Mouse (Mus musculus) thymus, postnatal 25 days (tissue): Measurements from ENCODE around the gene Vax1.

Experiments used
- DNase-seq: peaks from one replicate; pipeline ENCODE4 v3.0.0; 2022

Gene Vax1

DNA sequence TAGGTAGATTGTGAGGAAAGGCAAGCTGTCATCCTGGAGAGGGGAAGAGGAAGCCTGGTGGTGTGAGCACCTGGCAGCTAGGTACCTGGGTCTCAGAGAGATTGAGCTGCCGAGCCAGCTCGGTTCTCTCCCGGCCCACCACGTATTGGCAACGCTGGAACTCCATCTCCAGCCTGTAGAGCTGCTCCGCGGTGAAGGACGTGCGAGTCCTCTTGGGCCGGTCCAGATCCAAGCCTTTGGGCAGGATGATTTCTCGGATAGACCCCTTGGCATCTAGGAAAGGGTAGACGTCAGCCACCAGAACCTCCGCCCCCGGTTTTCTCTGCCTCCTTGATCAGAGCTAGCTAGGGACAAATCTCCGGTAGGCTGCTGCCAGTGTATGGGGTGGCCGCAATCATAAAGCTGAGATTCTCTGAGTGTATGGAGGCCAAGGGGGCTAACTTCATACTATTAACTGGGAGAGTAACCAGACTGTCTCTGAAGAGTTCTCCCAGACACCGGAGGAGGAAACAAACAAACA is 1.4 kb downstream of the Vax1 start:
- DNase-seq: no peak

DNA sequence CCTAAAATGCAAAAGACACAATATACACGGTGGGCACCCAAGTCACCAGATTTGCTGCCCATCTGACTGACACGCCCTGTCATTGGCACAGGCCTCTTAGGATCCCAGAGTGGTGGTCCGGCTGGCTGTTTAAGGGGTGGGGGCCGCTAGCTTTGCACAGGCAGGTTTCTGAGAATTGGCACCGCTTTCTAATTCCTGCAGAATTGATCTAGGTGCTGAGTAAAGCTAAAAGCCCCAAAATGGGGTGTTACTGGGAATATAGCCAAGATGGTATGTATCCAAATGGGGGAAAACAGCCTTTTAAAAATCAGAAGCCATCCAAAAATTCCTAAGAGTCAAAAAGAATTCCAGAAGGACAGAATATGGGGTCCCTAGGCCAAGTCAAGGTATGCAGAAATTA is 2.0 kb downstream of the Vax1 start:
- DNase-seq: no peak

DNA sequence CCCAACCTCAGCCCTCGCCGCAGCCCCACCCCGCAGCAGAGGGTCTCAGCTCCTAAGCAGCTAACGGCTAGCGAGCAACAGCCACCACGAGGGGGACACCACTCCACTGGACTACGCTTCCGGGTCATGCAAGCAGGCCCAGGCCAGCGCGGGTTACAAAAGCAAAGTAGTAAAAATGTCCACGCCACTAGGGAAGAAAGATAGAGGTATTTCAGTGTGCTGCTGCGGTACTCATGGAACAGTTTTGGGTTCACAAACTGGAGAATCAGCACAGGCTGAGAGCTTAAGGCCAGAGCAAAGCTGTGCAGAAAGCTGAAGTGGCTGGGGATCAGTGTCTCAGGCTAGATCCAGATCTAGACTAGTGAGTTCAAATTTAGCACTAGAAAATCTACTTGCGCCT is 3.0 kb downstream of the Vax1 start:
- no peak for DNase-seq

DNA sequence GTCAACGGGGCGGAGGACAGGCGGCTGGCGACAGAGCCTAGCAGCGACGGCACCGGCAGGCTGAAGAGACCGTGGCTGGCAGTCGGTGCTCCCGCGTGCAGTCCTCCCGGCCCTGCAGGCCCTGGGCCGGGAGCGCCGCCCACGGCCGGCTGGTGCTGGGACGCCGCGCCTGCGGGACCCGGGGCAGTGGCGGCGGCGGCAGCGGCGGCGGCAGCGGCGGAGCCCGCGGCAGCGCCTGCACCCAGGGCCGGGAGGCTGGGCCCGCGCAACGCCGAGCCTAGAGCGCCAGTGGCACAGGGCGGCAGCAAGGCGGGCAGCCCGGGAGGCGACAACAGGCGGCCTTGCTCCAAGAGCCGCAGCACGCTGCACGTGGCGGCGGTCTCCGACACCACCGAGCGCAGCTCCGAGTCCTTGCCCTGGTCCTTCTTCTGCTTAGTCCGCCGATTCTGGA is 3.5 kb downstream of the Vax1 start:
- no peak for DNase-seq

DNA sequence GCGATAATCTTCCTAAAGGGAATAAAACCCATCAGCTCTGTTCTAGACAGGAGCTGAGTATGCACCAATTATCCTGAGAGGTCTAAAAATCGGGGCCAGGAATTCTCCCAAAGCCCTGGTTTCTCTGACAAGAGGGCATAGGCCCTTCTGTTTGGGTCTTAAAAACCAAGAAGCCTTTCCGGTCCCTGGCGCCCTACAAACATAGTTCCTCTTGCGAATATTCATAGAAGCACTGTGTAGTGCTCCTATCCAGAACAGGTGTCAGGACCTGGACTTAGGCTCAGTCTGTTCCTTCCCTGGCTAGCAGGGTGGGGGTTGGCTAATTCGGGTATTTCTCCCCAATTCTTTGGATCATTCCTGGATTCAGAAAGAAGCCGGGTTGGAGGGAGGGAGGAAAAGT is 4.3 kb downstream of the Vax1 start:
- no peak for DNase-seq

DNA sequence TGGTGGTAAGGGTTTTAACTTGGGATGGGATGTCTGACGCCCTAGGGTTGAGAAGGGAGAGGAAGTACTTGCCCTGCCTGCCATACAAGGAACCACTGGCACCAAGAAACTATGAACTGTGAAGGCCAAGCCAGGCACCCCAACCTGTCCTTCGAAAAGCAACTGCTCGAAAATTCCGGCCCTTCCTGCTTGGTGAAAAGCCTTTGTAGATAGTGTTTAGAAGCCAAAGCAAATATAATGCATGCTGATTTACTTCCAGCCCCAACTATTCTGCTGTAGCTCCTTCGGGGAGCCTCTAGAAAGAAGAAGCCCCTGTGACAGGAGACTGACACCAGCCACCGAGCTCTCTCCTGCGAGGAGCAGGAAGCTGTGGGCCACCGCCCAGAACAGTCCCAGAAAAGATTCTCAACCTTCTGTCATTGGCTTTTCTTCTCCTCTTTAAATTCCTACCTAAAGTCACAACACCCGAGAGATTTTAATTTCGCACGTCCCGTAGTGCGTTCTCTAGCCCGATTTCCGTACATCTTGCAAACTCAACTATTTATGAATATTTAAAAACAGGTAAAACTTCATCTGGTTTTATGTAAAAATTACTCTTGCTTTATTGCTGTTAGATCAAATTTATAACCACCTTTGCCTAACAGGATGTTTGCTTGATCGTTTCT is 4.8 kb downstream of the Vax1 start:
- no peak for DNase-seq

DNA sequence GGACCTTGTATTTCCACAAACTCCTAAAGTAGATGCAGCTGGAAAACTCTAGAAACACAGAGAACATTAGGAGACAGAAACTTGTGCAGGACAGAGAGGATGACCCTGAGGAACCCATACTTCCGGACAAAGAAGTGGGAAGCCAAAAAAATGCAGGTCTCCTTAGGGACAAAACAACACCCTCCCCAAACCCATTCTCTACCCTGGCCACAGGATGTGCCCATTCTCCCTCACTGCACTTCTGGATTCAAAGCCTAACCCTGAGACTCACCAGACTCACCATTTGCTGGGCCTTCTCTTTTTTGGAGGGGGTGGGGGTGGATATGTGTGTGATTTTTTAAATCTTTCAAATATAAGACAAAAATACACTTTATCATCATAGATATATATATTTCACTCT is 5.7 kb downstream of the Vax1 start:
- no peak for DNase-seq

DNA sequence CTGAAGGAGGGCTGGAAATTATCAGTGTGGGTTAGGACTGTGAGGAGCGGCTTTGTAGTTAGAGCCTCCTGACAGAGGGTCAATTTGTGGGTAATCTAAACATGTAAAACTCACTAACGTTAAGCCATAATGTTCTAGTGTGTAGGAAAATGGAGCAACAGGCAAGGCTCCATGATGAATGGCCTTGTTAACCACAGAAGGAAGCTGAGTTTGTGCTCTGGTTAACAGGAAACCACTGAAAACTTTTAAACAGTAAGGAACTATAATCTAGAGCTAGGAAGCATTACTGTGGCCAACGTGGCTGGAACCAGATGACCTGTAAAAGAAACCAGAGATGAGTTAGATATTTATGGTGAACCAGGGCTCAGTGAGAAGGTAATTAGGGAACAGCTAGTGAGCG is 13.2 kb downstream of the Vax1 start:
- no peak for DNase-seq

DNA sequence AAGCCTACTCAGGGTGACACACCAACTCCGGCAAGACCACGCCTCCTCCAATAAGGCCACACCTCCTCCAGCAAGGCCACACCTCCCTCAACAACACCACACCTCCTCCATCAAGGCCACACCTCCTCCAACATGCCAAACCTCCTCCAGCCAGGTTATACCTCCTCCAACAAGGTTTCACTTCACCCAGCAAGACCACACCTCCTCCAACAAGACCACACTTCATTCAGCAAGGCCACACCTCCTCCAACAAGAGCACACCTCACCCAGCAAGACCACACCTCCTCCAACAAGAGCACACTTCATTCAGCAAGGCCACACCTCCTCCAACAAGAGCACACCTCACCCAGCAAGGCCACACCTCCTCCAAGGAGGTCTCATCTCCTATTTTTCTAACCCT is 15.7 kb downstream of the Vax1 start:
- no peak for DNase-seq

DNA sequence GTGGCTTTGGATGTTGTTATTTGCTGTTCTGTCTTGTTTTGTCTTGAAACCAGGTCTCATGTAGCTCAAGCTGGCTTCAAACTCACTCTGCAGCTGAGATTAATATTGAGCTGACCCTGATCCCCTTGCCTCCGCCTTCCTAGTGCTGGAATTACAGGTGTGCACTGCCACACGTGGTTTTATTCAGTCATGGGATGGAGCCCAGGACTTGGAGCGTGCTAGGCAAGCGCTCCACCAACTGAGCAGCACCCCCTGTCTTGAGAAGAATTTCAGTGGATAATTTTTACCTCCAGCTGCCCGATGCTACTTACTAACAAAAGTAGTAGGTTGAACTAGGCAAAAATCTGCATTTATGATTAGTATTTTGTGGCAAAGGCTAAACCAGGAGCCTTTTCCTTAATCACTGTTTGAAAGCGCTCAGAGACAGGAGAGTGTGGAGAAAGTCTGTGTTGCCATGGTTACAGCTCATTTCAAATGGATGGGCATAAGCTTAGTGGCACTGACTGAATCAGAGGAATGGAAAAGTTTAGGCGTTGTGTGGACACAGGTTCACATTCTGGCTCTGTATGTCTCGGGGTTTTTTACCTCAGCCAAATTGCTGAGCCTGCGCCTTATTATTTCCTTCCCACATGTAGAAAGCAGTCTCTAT is 24.2 kb downstream of the Vax1 start:
- no peak for DNase-seq

DNA sequence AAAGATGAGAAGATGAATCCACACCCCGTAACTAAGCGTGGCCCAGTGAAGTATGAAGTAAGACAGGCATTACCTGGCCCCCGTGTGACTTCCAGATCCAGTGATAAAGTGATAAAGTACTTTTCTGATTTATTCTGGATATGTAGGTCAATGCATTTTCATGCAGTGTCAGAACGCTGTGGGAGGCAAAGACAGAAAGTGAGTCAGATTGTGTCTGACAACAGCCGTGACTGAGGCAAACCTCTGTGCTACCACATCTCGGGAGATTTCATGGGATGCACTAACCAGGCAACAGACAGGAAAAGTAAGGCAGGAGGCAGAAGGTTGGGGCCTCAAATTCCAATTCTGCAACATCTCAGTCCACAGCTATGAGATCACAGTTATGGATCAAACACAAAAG is 24.8 kb downstream of the Vax1 start:
- no peak for DNase-seq

DNA sequence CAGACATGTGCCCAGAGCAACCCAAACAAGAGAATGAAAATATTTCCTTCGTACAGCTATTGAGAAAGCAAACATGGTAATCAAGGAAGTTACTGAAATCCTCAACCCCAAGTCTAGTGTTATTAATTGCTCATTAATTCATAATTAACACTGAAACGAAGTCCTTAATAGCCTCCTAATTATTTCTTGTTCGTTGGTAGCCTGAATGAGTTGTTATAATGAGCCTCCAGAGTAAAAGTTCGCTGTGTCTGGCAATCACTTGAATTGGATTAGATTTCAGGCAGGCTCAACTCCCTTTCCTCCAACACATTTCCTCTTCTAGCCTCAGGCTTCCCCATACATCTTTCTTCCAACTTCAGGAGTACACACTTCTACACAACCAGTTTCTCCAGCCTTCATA is 27.6 kb downstream of the Vax1 start:
- no peak for DNase-seq

DNA sequence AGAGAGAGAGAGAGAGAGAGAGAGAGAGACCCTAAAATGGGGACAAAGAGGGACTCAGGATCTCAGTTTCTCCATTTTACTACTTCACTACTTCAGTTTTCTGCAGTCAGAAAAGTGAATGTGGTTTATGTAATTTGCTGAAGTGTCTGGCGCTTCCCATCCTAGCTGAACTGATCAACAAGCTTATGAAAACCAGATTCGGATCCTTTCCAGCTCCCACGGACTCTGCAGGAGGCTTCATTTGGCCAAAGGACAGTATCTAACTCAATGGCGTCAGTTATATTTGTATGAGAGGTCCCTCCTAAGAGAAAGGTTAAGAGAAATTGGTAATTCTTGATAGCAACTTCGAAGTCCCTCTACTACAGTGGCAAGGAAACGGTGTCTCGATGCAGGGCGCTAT is 34.5 kb downstream of the Vax1 start:
- no peak for DNase-seq

DNA sequence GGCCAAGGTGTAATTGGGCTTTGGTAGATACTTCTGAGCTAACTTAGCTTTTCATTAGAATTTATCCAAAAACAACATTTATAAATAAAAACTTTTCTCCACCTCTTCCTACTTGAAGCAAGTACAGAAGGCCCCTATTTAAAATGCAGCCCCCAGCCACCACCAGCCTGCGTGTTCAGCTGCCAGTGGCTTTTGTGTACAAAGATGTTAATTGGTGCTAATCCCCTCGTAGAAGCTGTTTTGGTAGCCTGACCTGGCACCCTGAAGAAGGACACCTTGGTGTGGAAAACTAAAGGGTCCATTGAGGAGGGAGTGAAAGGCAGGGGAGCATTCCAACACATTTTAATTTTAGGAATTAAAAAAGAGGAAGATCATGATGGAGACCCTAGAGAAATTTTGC is 34.9 kb downstream of the Vax1 start:
- DNase-seq: no peak

DNA sequence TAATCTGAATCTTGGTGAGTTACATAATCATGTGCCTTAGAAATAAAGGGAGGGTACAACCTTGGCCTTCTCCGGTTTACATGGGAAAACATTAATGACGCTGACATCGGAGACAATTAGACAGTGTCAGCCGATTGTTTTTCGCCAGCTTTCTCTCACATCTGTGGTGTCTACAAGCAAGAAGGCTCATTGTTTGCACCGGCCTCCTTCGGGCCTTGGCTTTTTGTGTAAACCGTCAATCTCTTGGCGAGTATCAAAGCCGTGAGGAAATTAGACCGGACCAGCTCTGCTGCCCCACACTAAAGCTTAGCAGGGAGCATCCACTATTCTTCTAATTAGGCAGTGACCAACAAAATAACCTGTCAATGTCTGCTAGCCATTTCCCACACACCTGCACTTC is 36.7 kb downstream of the Vax1 start:
- no peak for DNase-seq

DNA sequence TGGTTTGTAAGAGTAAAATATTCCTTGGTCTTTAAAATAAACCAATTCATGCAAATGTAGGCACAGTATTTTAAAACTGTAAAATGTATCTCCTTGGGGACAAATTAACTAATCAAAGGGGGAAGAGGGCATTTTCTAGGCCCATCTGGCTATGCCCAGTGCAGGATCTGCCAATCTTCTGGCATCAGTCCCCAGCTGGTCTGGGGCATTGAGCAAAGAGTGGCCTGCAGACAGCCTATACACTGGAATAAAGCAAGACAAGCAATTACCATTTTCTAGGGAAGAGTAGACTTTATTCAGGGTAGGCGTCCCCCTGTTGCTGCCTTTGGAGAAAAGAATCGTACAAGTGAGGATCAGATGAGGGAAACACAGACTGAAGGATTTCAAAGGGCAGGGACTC is 40.2 kb downstream of the Vax1 start:
- DNase-seq: no peak

DNA sequence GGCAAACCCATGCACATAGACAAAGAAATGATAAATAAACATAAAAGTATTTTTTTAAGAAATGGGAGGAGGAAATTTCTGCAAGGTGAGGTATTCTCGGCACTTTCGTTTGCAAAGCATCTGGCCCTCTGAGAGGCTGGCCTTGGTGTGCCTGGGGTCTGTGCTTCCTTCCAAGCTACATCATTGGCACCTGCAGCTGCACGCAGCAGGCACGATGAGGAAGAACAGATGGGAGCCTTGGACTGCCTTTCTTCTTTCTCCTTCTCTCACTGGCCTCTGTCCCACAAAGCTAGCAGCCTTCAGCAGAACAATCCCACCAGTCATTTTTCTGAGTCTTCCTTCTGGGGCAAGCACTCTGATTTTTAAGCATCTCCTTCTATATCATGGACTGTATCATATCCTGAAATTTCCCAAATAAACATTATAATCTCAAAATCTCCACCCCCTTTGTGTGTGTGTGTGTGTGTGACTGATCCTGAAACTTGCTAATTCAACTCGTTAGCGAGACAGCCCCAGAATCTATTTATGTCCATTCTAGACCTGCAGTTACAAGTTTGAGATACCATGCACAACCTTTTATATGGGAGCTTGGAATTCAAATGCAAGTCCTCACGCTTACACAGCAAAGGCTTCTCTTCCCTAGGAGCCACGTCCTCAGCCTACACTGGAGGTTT is 41.2 kb downstream of the Vax1 start:
- no peak for DNase-seq

DNA sequence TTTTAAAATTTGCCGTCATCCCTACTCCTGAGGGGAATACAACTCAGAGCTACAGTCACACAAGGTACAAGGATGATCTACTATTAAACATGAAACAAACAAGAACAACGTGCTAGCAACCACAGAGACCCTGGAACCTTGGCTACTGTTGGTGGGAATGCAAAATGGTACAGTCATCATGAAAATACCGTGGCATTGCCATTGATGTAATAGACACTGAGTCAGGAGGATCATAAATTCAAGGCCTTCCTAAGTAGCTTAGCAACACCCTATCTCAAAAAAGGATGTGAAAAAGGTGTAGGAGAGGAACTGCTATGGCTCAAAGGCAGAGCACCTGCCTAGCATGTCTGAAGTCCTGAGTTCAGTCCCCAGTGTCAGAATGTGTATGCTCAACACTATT is 42.4 kb downstream of the Vax1 start:
- no peak for DNase-seq
